14 mouse cellular contexts compared by ENCODE assay signal in the genomic region with DNA sequence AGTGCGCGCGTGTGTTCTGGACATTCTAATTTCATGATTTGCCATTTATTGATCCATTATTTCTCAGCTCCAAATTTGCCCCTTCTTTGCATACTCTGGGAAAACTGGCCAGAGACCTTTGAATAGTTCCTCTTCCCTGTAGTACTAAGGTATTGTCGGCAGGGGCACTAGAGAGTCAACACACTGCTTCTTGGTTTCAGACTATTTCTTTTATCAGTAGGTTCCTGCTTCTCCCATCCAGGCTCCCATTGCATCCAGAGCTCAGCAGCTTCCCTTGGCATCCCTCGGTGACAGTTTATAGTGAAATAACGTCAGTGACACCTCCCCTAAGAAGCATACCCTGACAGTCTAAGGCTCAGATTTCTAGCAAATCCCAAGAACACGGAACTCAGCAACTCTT. TPM values are rescaled to one million over a fixed set of nuclear protein-coding genes. Genes with fewer than 3 reads are reported as not detected.
A peak's percentile ranks its signal among the peaks of the same experiment; 100 is the strongest.
DNase-seq lines count a peak whose midpoint lies in the region; ATAC-seq and TF ChIP-seq lines count a peak whose summit lies in the region.
"Had no signal": no experiment of that assay in that cellular context is flagged by ENCODE, and none has a peak within 500 bp of the region (broad histone marks: within the 10 kb centered on the region; RNA-seq: fewer than 3 reads in every experiment).

No protein-coding gene starts in this region.

- H3K27ac ChIP-seq in liver, embryonic 14.5 days: no peak overlapping the region
- no peak overlapping the region for H3K27ac ChIP-seq in liver, embryonic 11.5 days (ENCODE audit: low read depth, low read length)
- H3K27ac ChIP-seq: heart, embryonic 15.5 days; liver, embryonic 13.5 days had no signal

- H3K9ac ChIP-seq in liver, embryonic 14.5 days (replicated peaks): no peak overlapping the region
- no peak overlapping the region for H3K9ac ChIP-seq in liver, embryonic 11.5 days (ENCODE audit: low read depth, low read length)
- H3K9ac ChIP-seq: heart, embryonic 15.5 days; liver, embryonic 13.5 days had no signal

- H3K9me3 ChIP-seq in liver, embryonic 14.5 days (ENCODE audit: control insufficient read depth, low read length): no peaks in the 10 kb centered on the region
- H3K9me3 ChIP-seq in liver, embryonic 11.5 days (ENCODE audit: control insufficient read depth, low read length): no peaks in the 10 kb centered on the region
- H3K9me3 ChIP-seq: heart, embryonic 15.5 days; liver, embryonic 13.5 days had no signal

- no peak overlapping the region for H3K4me2 ChIP-seq in liver, embryonic 14.5 days (ENCODE audit: low read depth)
- no peak overlapping the region for H3K4me2 ChIP-seq in liver, embryonic 11.5 days
- H3K4me2 ChIP-seq: heart, embryonic 15.5 days; liver, embryonic 13.5 days had no signal

- H3K4me1 ChIP-seq in liver, embryonic 14.5 days (replicated peaks; ENCODE audit: control insufficient read depth in 2 of 2, insufficient read depth in 2 of 2, low read length in 1 of 2): no peaks in the 10 kb centered on the region
- H3K4me1 ChIP-seq in liver, embryonic 11.5 days (replicated peaks; ENCODE audit: control insufficient read depth, insufficient read depth, low read length): no peaks in the 10 kb centered on the region
- H3K4me1 ChIP-seq: heart, embryonic 15.5 days; liver, embryonic 13.5 days had no signal

- TF ChIP-seq CTCF in liver, embryonic 14.5 days (IDR thresholded peaks at IDR 0.05; ENCODE audit: low read depth): peak; percentile 63

- WGBS in liver, embryonic 14.5 days (ENCODE audit: insufficient replicate concordance): 61% methylated on average over 7 of the region's 7 CpGs
- 59% methylated on average over 7 of the region's 7 CpGs for whole genome bisulfite sequencing in liver, embryonic 11.5 days

- no peak overlapping the region for H3K4me3 ChIP-seq in liver, embryonic 14.5 days (ENCODE audit: insufficient read depth in 1 of 2, low read depth in 2 of 2, low read length in 2 of 2)
- H3K4me3 ChIP-seq in liver, embryonic 11.5 days (ENCODE audit: low read depth, low read length): no peak overlapping the region
- H3K4me3 ChIP-seq: erythroblast, embryonic 14.5 days; heart, embryonic 15.5 days; liver, embryonic 13.5 days had no signal

- DNase-seq in cerebellum, adult 9-10 months: peak; percentile 7
- no peak for DNase-seq in cerebellum, postnatal 10 days
- DNase-seq in liver, embryonic 14.5 days (ENCODE audit: low read depth in 3 of 3, low spot score in 3 of 3): no peak
- DNase-seq in liver, embryonic 11.5 days (ENCODE audit: low spot score): no peak
- DNase-seq in ES-CJ7 (ENCODE audit: low read depth, low spot score): peak; percentile 58
- DNase-seq in embryo, embryonic 11 days: peak; percentile 13
- no peak for DNase-seq in right cerebral cortex, adult 18-20 months
- DNase-seq in natural killer cell, adult 2 months (ENCODE audit: low spot score in 2 of 2): no peak
- DNase-seq: adrenal gland, adult 2 months; kidney, adult 8-10 months; layer of hippocampus, postnatal 36 days; liver, embryonic 13.5 days had no signal

- no peak for ATAC-seq in liver, embryonic 14.5 days (ENCODE audit: insufficient read depth)
- no peak for ATAC-seq in liver, embryonic 11.5 days (replicated peaks; ENCODE audit: low FRiP score)

- H3K36me3 ChIP-seq in liver, embryonic 14.5 days (replicated peaks; ENCODE audit: control insufficient read depth, insufficient read depth, low read depth): no peaks in the 10 kb centered on the region
- H3K36me3 ChIP-seq in liver, embryonic 11.5 days (ENCODE audit: control insufficient read depth, insufficient read depth, low read length): no peaks in the 10 kb centered on the region
- H3K36me3 ChIP-seq: heart, embryonic 15.5 days; liver, embryonic 13.5 days had no signal

- H3K27me3 ChIP-seq in liver, embryonic 14.5 days (ENCODE audit: control insufficient read depth, insufficient read depth, low read length): no peaks in the 10 kb centered on the region; the same call in 1 of the 2 replicates
- 0 out of 2 replicates have a peak, but pooled peaks cover 3% of the 10 kb centered on the region for H3K27me3 ChIP-seq in liver, embryonic 11.5 days (replicated peaks; ENCODE audit: control insufficient read depth, insufficient read depth, low read length)
- H3K27me3 ChIP-seq: heart, embryonic 15.5 days; liver, embryonic 13.5 days had no signal

- no peak for TF ChIP-seq EP300 in liver, embryonic 14.5 days (IDR thresholded peaks at IDR 0.05; ENCODE audit: low read depth)

RNA-seq across cellular contexts. Expression of a gene that starts 28.5 kb away (rescaled TPM):
- 1.9 TPM in 2 replicates for polyA plus RNA-seq in liver, embryonic 14.5 days (2012; rRNA removed)
- polyA plus RNA-seq in liver, embryonic 14.5 days (2014; fragmentation: Nextera tagmentation; extraction: Ambion mirVana): 2.6 and 3.0 TPM in 2 replicates
- polyA plus RNA-seq in liver, embryonic 11.5 days (2014; fragmentation: Nextera tagmentation; extraction: Ambion mirVana): 11.1 and 12.2 TPM in 2 replicates
- polyA plus RNA-seq: erythroblast, embryonic 14.5 days had no signal

RNA-seq across cellular contexts. Expression of a gene that starts 46.1 kb away (rescaled TPM):
- polyA plus RNA-seq in liver, embryonic 14.5 days (2012; rRNA removed): 8.8 and 11.8 TPM in 2 replicates
- 8.6 and 8.9 TPM in 2 replicates for polyA plus RNA-seq in liver, embryonic 14.5 days (2014; fragmentation: Nextera tagmentation; extraction: Ambion mirVana)
- polyA plus RNA-seq in liver, embryonic 11.5 days (2014; fragmentation: Nextera tagmentation; extraction: Ambion mirVana): 28.9 and 31.6 TPM in 2 replicates

Comparison
In these comparisons a context has a peak if more than half of its experiments do, and no peak if none do; other contexts are left out.
1. DNase-seq: peak in cerebellum, adult 9-10 months (single experiment), ES-CJ7 (single experiment) and embryo, embryonic 11 days (single experiment); none in cerebellum, postnatal 10 days (0 of 2), liver, embryonic 14.5 days (0 of 3), liver, embryonic 11.5 days (single experiment), right cerebral cortex, adult 18-20 months (single experiment) and natural killer cell, adult 2 months (0 of 2).